Mouse (Mus musculus) kidney, postnatal 0 days (tissue): ENCODE data around the gene Zgpat. TPM values are rescaled to one million over a fixed set of nuclear protein-coding genes. Genes with fewer than 3 reads are reported as not detected.

ENCODE experiments used
- ATAC-seq: fragments of 200-750 bp; cut with Nextera tagmentation; replicated peaks from 2 replicates; pipeline ENCODE4 v1.8.0; 2017; ENCODE audit warnings: low read depth, moderate number of reproducible peaks, moderate TSS enrichment, moderate library complexity; ENCODE audit not compliant: low FRiP score
- DNase-seq: peaks from one replicate; pipeline ENCODE4 v3.0.0-alpha.2; 2016; ENCODE audit warnings: low spot score
- H3K27ac ChIP-seq: fragments of 300-500 bp; sonication (generic); 2 replicates; pipeline ENCODE4 v1.5.1; 2014; ENCODE audit warnings: mild to moderate bottlenecking
- H3K27me3 ChIP-seq: fragments of 300-500 bp; sonication (generic); 2 replicates; pipeline ENCODE4 v1.6.1; 2014; ENCODE audit warnings: low read length, mixed read lengths; ENCODE audit not compliant: insufficient read depth
- H3K36me3 ChIP-seq: fragments of 300-500 bp; sonication (generic); 2 replicates; pipeline ENCODE4 v1.6.1; 2014; ENCODE audit warnings: low read length, mixed read lengths; ENCODE audit not compliant: insufficient read depth
- H3K4me1 ChIP-seq: fragments of 300-500 bp; sonication (generic); replicated peaks from 2 replicates; pipeline ENCODE4 v1.6.1; 2014; ENCODE audit warnings: antibody characterized with exemption, low read length, mixed read lengths; ENCODE audit not compliant: insufficient read depth
- H3K4me2 ChIP-seq: fragments of 300-500 bp; sonication (generic); 2 replicates; pipeline ENCODE4 v1.6.1; 2014; ENCODE audit warnings: mild to moderate bottlenecking, low read length, moderate library complexity, mixed read lengths
- H3K4me3 ChIP-seq: fragments of 300-500 bp; sonication (generic); replicated peaks from 2 replicates; pipeline ENCODE4 v1.5.1; 2014; ENCODE audit warnings: low read depth, low read length
- H3K9ac ChIP-seq: fragments of 300-500 bp; sonication (generic); 2 replicates; pipeline ENCODE4 v1.6.1; 2014; ENCODE audit warnings: low read depth, low read length
- H3K9me3 ChIP-seq: fragments of 300-500 bp; sonication (generic); replicated peaks from 2 replicates; pipeline ENCODE4 v1.6.1; 2016; ENCODE audit warnings: low read length, inconsistent platforms, mixed read lengths
- CTCF ChIP-seq: IDR thresholded peaks from 2 replicates; pipeline ENCODE4 v1.5.1; 2016; ENCODE audit warnings: antibody characterized with exemption, low read depth, mild to moderate bottlenecking, moderate library complexity
- WGBS: fragments of 180-500 bp; shearing (Covaris S2); extraction: QIAGEN DNeasy Blood & Tissue Kit; methylation state at CpG from one replicate; pipeline ENCODE4 v1.1.7; 2014; 5-methylcytosine and 5-hydroxymethylcytosine counted together
- polyA plus RNA-seq: library from polyadenylated mRNA; unstranded; fragments of >200 nt; fragmentation: Nextera tagmentation; extraction: Ambion mirVana; gene quantifications from 2 replicates; pipeline ENCODE4 v1.2.1, GENCODE M21; 2015

The Zgpat gene
- polyA plus RNA-seq, 1 experiment from 2014 or later: 33.1 TPM

GRCm38 (mm10) chr2:181420426-181420825 lies 55.7 kb downstream of the Zgpat start:
- Histone ChIP-seq H3K9ac (no peak overlapping the region), H3K27me3 (no peaks in the 10 kb centered on the region), H3K4me3 (no peak overlapping the region), H3K9me3 (no peaks in the 10 kb centered on the region), H3K36me3 (peaks cover 17% of the 10 kb centered on the region), H3K4me2 (no peak overlapping the region), H3K27ac (no peak overlapping the region), H3K4me1 (no peaks in the 10 kb centered on the region)
- DNase-seq (no peak), ATAC-seq (no peak)
- no peak for TF ChIP-seq CTCF
- 73% methylated on average over 4 of the region's 4 CpGs for WGBS

GRCm38 (mm10) chr2:181420903-181421638 lies 56.3 kb downstream of the Zgpat start:
- no peak overlapping the region for H3K27ac ChIP-seq
- DNase-seq (no peak), ATAC-seq (no peak)
- H3K27me3 ChIP-seq: no peaks in the 10 kb centered on the region
- H3K9me3 ChIP-seq: no peaks in the 10 kb centered on the region
- WGBS: 70% methylated on average over 4 of the region's 4 CpGs
- H3K9ac ChIP-seq: no peak overlapping the region
- TF ChIP-seq CTCF: no peak
- H3K36me3 ChIP-seq: peaks cover 17% of the 10 kb centered on the region
- no peak overlapping the region for H3K4me2 ChIP-seq
- H3K4me1 ChIP-seq: no peaks in the 10 kb centered on the region
- H3K4me3 ChIP-seq: no peak overlapping the region

DNA sequence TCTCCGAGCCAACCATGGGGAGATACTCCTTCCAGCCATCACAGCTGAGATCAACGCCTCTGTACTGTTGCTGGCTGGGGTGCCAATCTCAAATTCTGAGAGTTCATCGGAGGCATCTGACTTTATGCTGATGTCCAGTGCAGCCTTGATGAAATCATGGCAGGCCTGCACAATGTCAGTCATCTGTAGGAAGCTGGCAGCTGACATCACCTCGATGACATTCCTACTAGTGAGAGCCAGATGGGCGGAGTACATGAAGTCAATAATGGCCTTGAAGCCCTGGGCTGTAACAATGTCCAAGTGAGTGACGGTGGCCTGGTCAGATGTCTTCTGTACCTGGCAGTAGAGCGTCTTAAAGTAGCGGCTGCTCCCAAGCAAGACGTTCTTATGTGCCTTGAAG lies 59.1 kb downstream of the Zgpat start:
- peaks cover 17% of the 10 kb centered on the region for H3K36me3 ChIP-seq
- DNase-seq: no peak
- 87% methylated on average over 9 of the region's 9 CpGs for WGBS
- no peak overlapping the region for H3K4me2 ChIP-seq
- no peaks in the 10 kb centered on the region for H3K27me3 ChIP-seq
- no peaks in the 10 kb centered on the region for H3K4me1 ChIP-seq
- H3K9me3 ChIP-seq: no peaks in the 10 kb centered on the region
- H3K4me3 ChIP-seq: no peak overlapping the region
- H3K27ac ChIP-seq: no peak overlapping the region
- H3K9ac ChIP-seq: no peak overlapping the region
- no peak for TF ChIP-seq CTCF
- no peak for ATAC-seq

Other genes starting within 250 kb of the Zgpat start
- gene Kcnq2, start 229.6 kb upstream of the Zgpat start, polyA plus RNA-seq: 0.17 TPM in 1 of 2 replicates, not detected in the other
- 0.05 TPM in 1 of 2 replicates, not detected in the other for gene Eef1a2, start 207.9 kb upstream of the Zgpat start, polyA plus RNA-seq
- 262 and 278 TPM in 2 replicates for gene Ppdpf, start 177.7 kb upstream of the Zgpat start, polyA plus RNA-seq
- not detected in 2 replicates for gene Ptk6, start 162.1 kb upstream of the Zgpat start, polyA plus RNA-seq
- 0.14 and 0.26 TPM in 2 replicates for gene Srms, start 151.7 kb upstream of the Zgpat start, polyA plus RNA-seq
- 0.27 and 0.55 TPM in 2 replicates for gene Fndc11, start 144.9 kb upstream of the Zgpat start, polyA plus RNA-seq
- gene Helz2, start 122.9 kb upstream of the Zgpat start, polyA plus RNA-seq: 1.4 and 1.5 TPM in 2 replicates
- gene Gmeb2, start 76.9 kb upstream of the Zgpat start, polyA plus RNA-seq: 8.1 and 9.8 TPM in 2 replicates
- gene Stmn3, start 50.4 kb upstream of the Zgpat start, polyA plus RNA-seq: 0.24 and 0.66 TPM in 2 replicates
- 16.8 and 24.2 TPM in 2 replicates for gene Rtel1, start 45.2 kb upstream of the Zgpat start, polyA plus RNA-seq
- gene Arfrp1, start 476 bp downstream of the Zgpat start, polyA plus RNA-seq: 47.5 and 48.7 TPM in 2 replicates
- 14.7 TPM in 2 replicates for gene Lime1, start 15.2 kb downstream of the Zgpat start, polyA plus RNA-seq
- 15.6 and 17.8 TPM in 2 replicates for gene Zbtb46, start 94.5 kb downstream of the Zgpat start, polyA plus RNA-seq
- gene Abhd16b, start 128.3 kb downstream of the Zgpat start, polyA plus RNA-seq: 0.12 and 0.17 TPM in 2 replicates
- 140 and 144 TPM in 2 replicates for gene Tpd52l2, start 132.2 kb downstream of the Zgpat start, polyA plus RNA-seq
- gene Dnajc5, start 155.6 kb downstream of the Zgpat start, polyA plus RNA-seq: 70.5 and 79.5 TPM in 2 replicates
- gene Uckl1, start 220.0 kb downstream of the Zgpat start, polyA plus RNA-seq: 45.6 and 46.5 TPM in 2 replicates
- gene Prpf6, start 226.9 kb downstream of the Zgpat start, polyA plus RNA-seq: 46.3 and 52.2 TPM in 2 replicates
- 30.0 and 30.3 TPM in 2 replicates for gene Zfp512b, start 227.9 kb downstream of the Zgpat start, polyA plus RNA-seq
- 26.9 and 27.4 TPM in 2 replicates for gene Samd10, start 234.3 kb downstream of the Zgpat start, polyA plus RNA-seq